ENCODE assay signal across 9 mouse cellular contexts in genomic region chr11:60195108-60195507, GRCm38 (mm10). TPM values are rescaled to one million over a fixed set of nuclear protein-coding genes. Genes with fewer than 3 reads are reported as not detected.
DNase-seq lines count a peak whose midpoint lies in the region; ATAC-seq and TF ChIP-seq lines count a peak whose summit lies in the region.
"Had no signal": no experiment of that assay in that cellular context is flagged by ENCODE, and none has a peak within 500 bp of the region (broad histone marks: within the 10 kb centered on the region; RNA-seq: fewer than 3 reads in every experiment).

No protein-coding gene starts in this region.

- TF ChIP-seq CTCF in kidney, postnatal 0 days (IDR thresholded peaks at IDR 0.05; ENCODE audit: low read depth): peak; percentile 69
- TF ChIP-seq CTCF in cortical plate, adult 2 months (IDR thresholded peaks at IDR 0.05; ENCODE audit: extremely low read depth, insufficient read depth, low read length): peak; percentile 20; the same call in 1 of the 2 replicates

- DNase-seq in kidney, postnatal 0 days (ENCODE audit: low spot score): no peak
- no peak for DNase-seq in kidney, adult 11 months
- peak; percentile 74 for DNase-seq in 416B (ENCODE audit: low read depth)
- peak; percentile 51 to 53 for DNase-seq in B cell, adult 2 months
- no peak for DNase-seq in ovary, postnatal 36 days (ENCODE audit: low spot score)
- DNase-seq in right cerebral cortex, postnatal 25 days: no peak
- DNase-seq: right cerebral cortex, postnatal 14 days had no signal

- H3K9me3 ChIP-seq in kidney, postnatal 0 days (replicated peaks; ENCODE audit: low read length): no peaks in the 10 kb centered on the region

- no peak overlapping the region for H3K27ac ChIP-seq in kidney, postnatal 0 days
- no peak overlapping the region for H3K27ac ChIP-seq in cortical plate, adult 2 months (ENCODE audit: insufficient read depth, low read length)
- H3K27ac ChIP-seq: limb, embryonic 15.5 days had no signal

- H3K36me3 ChIP-seq in kidney, postnatal 0 days (ENCODE audit: insufficient read depth, low read length): peaks cover 44% of the 10 kb centered on the region

- no peak for TF ChIP-seq POLR2A in cortical plate, adult 2 months (IDR thresholded peaks at IDR 0.05; ENCODE audit: extremely low read depth, insufficient read depth, low read length)

- H3K27me3 ChIP-seq in kidney, postnatal 0 days (ENCODE audit: insufficient read depth, low read length): no peaks in the 10 kb centered on the region
- H3K27me3 ChIP-seq: limb, embryonic 15.5 days had no signal

- H3K4me2 ChIP-seq in kidney, postnatal 0 days (ENCODE audit: low read length): no peak overlapping the region
- H3K4me2 ChIP-seq: limb, embryonic 15.5 days had no signal

- ATAC-seq in kidney, postnatal 0 days (replicated peaks; ENCODE audit: low FRiP score, low read depth): no peak

- no peaks in the 10 kb centered on the region for H3K4me1 ChIP-seq in kidney, postnatal 0 days (replicated peaks; ENCODE audit: insufficient read depth, low read length)
- no peaks in the 10 kb centered on the region for H3K4me1 ChIP-seq in cortical plate, adult 2 months (ENCODE audit: control insufficient read depth, insufficient read depth, low read length)

- H3K4me3 ChIP-seq in kidney, postnatal 0 days (replicated peaks; ENCODE audit: low read depth, low read length): no peak overlapping the region
- H3K4me3 ChIP-seq in cortical plate, adult 2 months (ENCODE audit: insufficient read depth, low read length): no peak overlapping the region
- H3K4me3 ChIP-seq: limb, embryonic 15.5 days had no signal

- no peak overlapping the region for H3K9ac ChIP-seq in kidney, postnatal 0 days (ENCODE audit: low read depth, low read length)
- H3K9ac ChIP-seq: limb, embryonic 15.5 days had no signal

RNA-seq across cellular contexts. Expression of gene Srebf1, which starts 27.3 kb away (rescaled TPM):
- 44.4 and 50.6 TPM in 2 replicates for polyA plus RNA-seq in kidney, postnatal 0 days (2015; fragmentation: Nextera tagmentation; extraction: Ambion mirVana)
- polyA plus RNA-seq in cortical plate, adult 2 months (2012; rRNA removed): 51.2 and 56.7 TPM in 2 replicates

Comparison
In these comparisons a context has a peak if more than half of its experiments do, and no peak if none do; other contexts are left out.
1. DNase-seq: peak in 416B (single experiment) and B cell, adult 2 months (2 of 2); none in kidney, postnatal 0 days (single experiment), kidney, adult 11 months (single experiment), ovary, postnatal 36 days (single experiment) and right cerebral cortex, postnatal 25 days (single experiment).